Mouse (Mus musculus) small intestine, adult 2 months (tissue): Measurements from ENCODE around the gene A830018L16Rik. TPM values are rescaled to one million over a fixed set of nuclear protein-coding genes. Genes with fewer than 3 reads are reported as not detected.

ENCODE experiments used
- H3K27ac ChIP-seq: fragments of 200-500 bp; 2 replicates; pipeline ENCODE4 v1.5.1; 2012; ENCODE audit warnings: low read depth, low read length, control low read depth, inconsistent platforms; ENCODE audit not compliant: insufficient read depth
- H3K27me3 ChIP-seq: fragments of 200-500 bp; 2 replicates; pipeline ENCODE4 v1.6.1; 2012; ENCODE audit warnings: mild to moderate bottlenecking, moderate library complexity, low read length, inconsistent platforms; ENCODE audit not compliant: control insufficient read depth, insufficient read depth
- H3K36me3 ChIP-seq: fragments of 200-500 bp; 2 replicates; pipeline ENCODE4 v1.6.1; 2012; ENCODE audit warnings: mild to moderate bottlenecking, low read length, control low read depth, inconsistent platforms; ENCODE audit not compliant: control insufficient read depth, insufficient read depth
- H3K4me1 ChIP-seq: fragments of 200-500 bp; 2 replicates; pipeline ENCODE4 v1.6.1; 2012; ENCODE audit warnings: low read length, inconsistent platforms, mixed read lengths; ENCODE audit not compliant: control insufficient read depth, insufficient read depth, insufficient read length
- H3K4me3 ChIP-seq: fragments of 200-500 bp; 2 replicates; pipeline ENCODE4 v1.5.1; 2012; ENCODE audit warnings: low read depth, mild to moderate bottlenecking, control low read depth, inconsistent platforms, low read length, moderate library complexity
- CTCF ChIP-seq: fragments of 200-500 bp; IDR thresholded peaks from 2 replicates; pipeline ENCODE4 v1.5.1; 2012; ENCODE audit warnings: low read depth, mild to moderate bottlenecking, control low read depth, inconsistent platforms, low read length, moderate library complexity, mixed read lengths; ENCODE audit not compliant: insufficient replicate concordance, insufficient read length; ENCODE audit errors: extremely low read depth
- POLR2A ChIP-seq: fragments of 200-500 bp; IDR thresholded peaks from 2 replicates; pipeline ENCODE4 v1.6.1; 2012; ENCODE audit warnings: low read depth, mild to moderate bottlenecking, control low read depth, inconsistent platforms, low read length, moderate library complexity
- WGBS: fragments of 180-500 bp; shearing (Covaris S2); methylation state at CpG from one replicate; pipeline ENCODE4 v1.1.7; 2018; 5-methylcytosine and 5-hydroxymethylcytosine counted together
- polyA plus RNA-seq: library from polyadenylated mRNA; depleted of rRNA; stranded (reverse); fragments of >200 nt; gene quantifications from 2 replicates; pipeline ENCODE4 v1.2.3, GENCODE M21; 2012

A830018L16Rik gene
- polyA plus RNA-seq, 1 experiment = not detected

DNA sequence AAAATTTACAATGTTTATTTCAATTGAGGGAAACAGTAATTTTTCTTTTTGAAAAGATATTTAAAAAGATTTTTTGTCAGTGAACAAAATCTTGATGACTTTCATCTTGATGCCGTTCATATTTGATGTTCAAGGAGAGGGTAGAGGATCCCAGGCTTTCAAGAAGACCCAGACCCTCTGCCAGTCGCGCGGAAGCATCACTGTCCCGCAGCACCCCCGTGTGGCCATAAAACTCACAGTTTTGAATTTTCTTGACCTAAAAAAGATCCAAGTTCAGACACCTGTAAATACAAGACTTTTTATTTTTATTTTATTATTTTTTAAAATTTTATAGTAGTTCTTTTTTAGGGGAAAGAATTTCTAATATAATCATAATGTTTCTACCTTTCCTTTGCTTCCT lies 151.4 kb downstream of the A830018L16Rik start:
- H3K36me3 ChIP-seq = no peaks in the 10 kb centered on the region
- H3K27ac ChIP-seq = no peak overlapping the region
- no peaks in the 10 kb centered on the region for H3K27me3 ChIP-seq
- WGBS = 15% methylated on average over 6 of the region's 6 CpGs
- H3K4me1 ChIP-seq = no peaks in the 10 kb centered on the region
- H3K4me3 ChIP-seq = no peak overlapping the region
- TF ChIP-seq CTCF (no peak), POLR2A (no peak)

DNA sequence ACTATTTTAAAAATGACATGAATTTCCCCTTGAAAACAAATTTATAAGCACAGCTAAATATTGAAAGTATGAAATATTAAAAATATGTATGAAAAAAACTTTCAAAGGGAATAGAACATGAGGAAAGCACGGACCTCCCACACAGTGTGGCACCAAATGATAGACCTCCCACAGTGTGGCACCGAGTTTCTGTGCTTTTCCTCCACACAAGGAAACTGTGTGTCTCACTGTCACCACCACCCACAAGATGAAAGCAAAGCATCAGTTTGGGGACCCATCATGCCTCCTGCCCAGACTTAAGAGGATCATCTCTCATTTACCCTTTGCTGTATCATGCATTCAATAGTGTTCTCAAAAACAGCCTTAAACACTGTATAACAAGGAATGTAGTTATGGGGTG lies 152.8 kb downstream of the A830018L16Rik start:
- TF ChIP-seq CTCF = no peak
- no peak for TF ChIP-seq POLR2A
- Histone ChIP-seq H3K4me3 (no peak overlapping the region), H3K27ac (no peak overlapping the region), H3K4me1 (no peaks in the 10 kb centered on the region), H3K27me3 (no peaks in the 10 kb centered on the region), H3K36me3 (no peaks in the 10 kb centered on the region)
- 74% methylated on average over 2 of the region's 2 CpGs for WGBS

GRCm38 (mm10) chr1:11567300-11567885 lies 153.5 kb downstream of the A830018L16Rik start:
- no peak overlapping the region for H3K27ac ChIP-seq
- H3K4me1 ChIP-seq = no peaks in the 10 kb centered on the region
- H3K36me3 ChIP-seq = no peaks in the 10 kb centered on the region
- no peaks in the 10 kb centered on the region for H3K27me3 ChIP-seq
- no peak for TF ChIP-seq CTCF
- no peak for TF ChIP-seq POLR2A
- H3K4me3 ChIP-seq = no peak overlapping the region

DNA sequence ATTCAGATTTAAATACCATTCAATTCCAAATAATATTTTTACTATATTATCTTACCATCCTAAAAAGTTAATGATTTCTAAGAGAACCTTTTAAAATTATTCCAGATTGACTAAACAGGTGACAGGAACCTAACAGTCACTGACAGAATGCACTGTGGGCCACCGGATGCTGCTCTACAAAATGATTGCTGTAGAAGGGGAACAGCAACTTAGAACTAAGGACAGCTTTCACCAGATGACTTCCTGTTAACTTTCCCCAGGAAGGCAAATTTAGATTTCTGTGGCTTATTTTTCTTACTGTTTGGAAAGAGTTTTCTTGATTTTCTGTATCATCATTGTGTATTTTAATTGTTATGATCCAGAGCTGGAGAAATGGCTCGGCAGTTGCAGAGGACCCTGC lies 156.4 kb downstream of the A830018L16Rik start:
- no peak overlapping the region for H3K4me3 ChIP-seq
- no peak overlapping the region for H3K27ac ChIP-seq
- H3K27me3 ChIP-seq = no peaks in the 10 kb centered on the region
- H3K36me3 ChIP-seq = no peaks in the 10 kb centered on the region
- no peaks in the 10 kb centered on the region for H3K4me1 ChIP-seq
- 76% methylated on average over 2 of the region's 2 CpGs for WGBS
- TF ChIP-seq CTCF = no peak
- no peak for TF ChIP-seq POLR2A

- Histone ChIP-seq H3K27me3 (no peaks in the 10 kb centered on the region), H3K4me3 (no peak overlapping the region), H3K4me1 (no peaks in the 10 kb centered on the region), H3K36me3 (no peaks in the 10 kb centered on the region), H3K27ac (no peak overlapping the region)
- no peak for TF ChIP-seq CTCF
- TF ChIP-seq POLR2A = no peak
- WGBS = 60% methylated on average over 2 of the region's 2 CpGs
Observed at GRCm38 (mm10) chr1:11573462-11573861, 159.6 kb downstream of the A830018L16Rik start.

DNA sequence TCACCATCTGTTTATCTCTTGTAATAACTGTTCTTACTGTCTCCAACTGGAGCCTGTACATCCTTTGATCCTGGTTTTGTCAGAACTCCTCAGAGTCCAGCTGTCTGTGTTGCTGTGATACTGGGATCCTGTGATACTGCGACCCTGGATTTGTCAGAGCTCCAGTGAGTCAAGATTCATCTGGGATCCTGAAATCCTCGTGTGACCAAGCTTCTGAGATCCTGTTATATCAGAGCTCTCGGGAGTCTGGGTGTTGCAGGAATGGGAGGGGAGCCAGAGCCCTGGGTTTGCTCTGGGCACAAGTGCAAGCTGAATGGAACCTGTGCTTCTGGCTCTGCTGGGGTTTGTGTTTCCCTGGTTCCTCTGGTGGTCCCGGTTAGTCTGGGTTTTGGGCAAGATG lies 166.1 kb downstream of the A830018L16Rik start:
- H3K27ac ChIP-seq = no peak overlapping the region
- 65% methylated on average over 4 of the region's 4 CpGs for WGBS
- no peak overlapping the region for H3K4me3 ChIP-seq
- no peaks in the 10 kb centered on the region for H3K4me1 ChIP-seq
- TF ChIP-seq CTCF (no peak), POLR2A (no peak)
- H3K36me3 ChIP-seq = no peaks in the 10 kb centered on the region
- H3K27me3 ChIP-seq = no peaks in the 10 kb centered on the region

DNA sequence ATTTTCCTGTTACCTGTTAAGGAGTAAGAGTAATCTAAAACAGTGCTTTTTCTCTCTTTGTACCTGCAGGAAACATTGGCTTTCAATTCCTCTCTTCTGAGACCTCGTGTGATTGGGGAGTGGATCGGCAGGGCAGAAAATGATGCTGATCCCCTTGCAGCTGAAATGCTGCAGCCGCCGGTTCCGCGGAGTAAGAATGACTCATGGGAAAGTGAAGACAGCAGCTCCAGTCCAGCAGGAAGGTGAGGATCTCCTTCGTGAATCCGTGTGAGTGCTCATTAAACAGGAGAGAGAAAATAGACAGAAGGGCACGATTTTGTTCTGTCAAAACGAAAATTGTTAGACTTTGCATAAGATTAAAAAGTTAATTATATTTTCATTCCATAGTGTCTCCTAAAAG lies 174.4 kb downstream of the A830018L16Rik start:
- 72% methylated on average over 10 of the region's 10 CpGs for WGBS
- Histone ChIP-seq H3K4me1 (no peaks in the 10 kb centered on the region), H3K36me3 (no peaks in the 10 kb centered on the region), H3K4me3 (no peak overlapping the region), H3K27ac (no peak overlapping the region), H3K27me3 (no peaks in the 10 kb centered on the region)
- no peak for TF ChIP-seq POLR2A
- TF ChIP-seq CTCF = no peak
